Mouse (Mus musculus) cerebellum, postnatal 14 days (tissue): ENCODE results near the gene Plch1.

Source experiments
- DNase-seq, 2 experiments: peaks; one replicate each; pipeline ENCODE4 v3.0.0; 2021; ENCODE audit warnings: mixed read lengths in 2 of 2

The Plch1 gene

GRCm38 (mm10) chr3:63668779-63669178 lies 230.5 kb downstream of the Plch1 start:
- DNase-seq: no peak

- no peak for DNase-seq
Observed at GRCm38 (mm10) chr3:63665307-63665706, 234.0 kb downstream of the Plch1 start.

GRCm38 (mm10) chr3:63664575-63665243 lies 234.6 kb downstream of the Plch1 start:
- peak; percentile 32 to 38 for DNase-seq
